Mouse (Mus musculus) megakaryocyte, embryonic 14.5 days (primary cell): ENCODE results near the gene Paics.

Source experiments
- FLI1 ChIP-seq: IDR thresholded peaks from 2 replicates; pipeline ENCODE4 v1.6.1; 2012; ENCODE audit warnings: low read length, inconsistent platforms, mixed read lengths
- GATA1 ChIP-seq: IDR thresholded peaks from 3 replicates; pipeline ENCODE4 v1.6.1; 2012; ENCODE audit warnings: mixed read lengths, low read length, inconsistent platforms, borderline replicate concordance

DNA sequence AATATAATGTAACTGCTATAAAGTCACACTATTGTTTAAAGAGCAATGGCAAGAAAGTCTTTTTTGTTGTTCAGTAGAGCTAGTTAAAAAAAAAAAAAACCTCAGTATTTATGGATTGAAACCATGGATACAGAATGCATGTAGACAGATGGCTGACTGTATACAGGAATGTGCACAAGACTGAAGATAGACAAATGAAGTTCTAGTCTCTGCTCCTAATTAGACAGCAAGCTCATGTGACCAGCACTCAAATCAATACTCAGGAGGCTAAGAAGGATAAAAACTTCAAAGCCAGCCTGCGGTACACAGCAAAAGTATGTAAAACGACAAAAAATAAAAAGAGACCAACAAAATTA is 5.5 kb upstream of the Paics start:
- no peak for TF ChIP-seq GATA1
- no peak for TF ChIP-seq FLI1
